Mouse (Mus musculus) CH12.LX (cell line): ENCODE results near the gene Hck. TPM values are rescaled to one million over a fixed set of nuclear protein-coding genes. Genes with fewer than 3 reads are reported as not detected.

ENCODE experiments used
- DNase-seq: peaks from one replicate; pipeline ENCODE4 v3.0.0-alpha.2; 2013; ENCODE audit errors: extremely low read depth
- H3K27ac ChIP-seq: 2 replicates; pipeline ENCODE4 v1.5.1; 2012; ENCODE audit warnings: low read depth, mild to moderate bottlenecking, control low read depth, moderate library complexity; ENCODE audit not compliant: insufficient read depth
- H3K27me3 ChIP-seq: replicated peaks from 2 replicates; pipeline ENCODE3; 2012; ENCODE audit warnings: inconsistent platforms
- H3K36me3 ChIP-seq, 2 experiments: replicated peaks in 1 of 2; 2 replicates each; pipeline versions ENCODE3 to v1.6.1; 2012; ENCODE audit warnings: inconsistent platforms in 1 of 2, low read length in 1 of 2, mild to moderate bottlenecking in 1 of 2, mixed read lengths in 1 of 2, moderate library complexity in 1 of 2; ENCODE audit not compliant: control insufficient read depth in 1 of 2, insufficient read depth in 1 of 2
- H3K4me1 ChIP-seq, 2 experiments: 2 replicates each; pipeline ENCODE4 v1.6.1; 2012; ENCODE audit warnings: inconsistent platforms in 1 of 2, moderate library complexity in 1 of 2; ENCODE audit not compliant: insufficient read depth in 2 of 2, control insufficient read depth in 1 of 2
- H3K4me2 ChIP-seq: 2 replicates; pipeline ENCODE4 v1.6.1; 2012; ENCODE audit warnings: low read depth, mild to moderate bottlenecking, control low read depth; ENCODE audit not compliant: poor library complexity, insufficient read depth, severe bottlenecking
- H3K4me3 ChIP-seq, 3 experiments: fragments of 150-350 bp in 1 of 3; sonication (generic) in 1 of 3; replicated peaks in 1 of 3; 2 replicates each; pipeline versions ENCODE3 to v1.5.1; 2011 to 2012; ENCODE audit warnings: low read depth in 2 of 3, low read length in 2 of 3, mild to moderate bottlenecking in 2 of 3, moderate library complexity in 2 of 3, control low read depth in 1 of 3, improper control_type of control experiment in 1 of 3, inconsistent platforms in 1 of 3, mixed read lengths in 1 of 3; ENCODE audit not compliant: poor library complexity in 1 of 3
- H3K79me2 ChIP-seq: replicated peaks from 2 replicates; pipeline ENCODE4 v1.6.1; 2012; ENCODE audit warnings: mild to moderate bottlenecking, moderate library complexity; ENCODE audit not compliant: control insufficient read depth, poor library complexity, insufficient read depth, severe bottlenecking; ENCODE audit errors: extremely low read depth
- H3K9ac ChIP-seq: 2 replicates; pipeline ENCODE4 v1.6.1; 2012; ENCODE audit warnings: low read depth, mild to moderate bottlenecking, control low read depth, moderate library complexity; ENCODE audit not compliant: insufficient read depth
- H3K9me3 ChIP-seq: replicated peaks from 2 replicates; pipeline ENCODE3; 2012; ENCODE audit warnings: low read length, inconsistent platforms, mixed read lengths
- BHLHE40 ChIP-seq: IDR thresholded peaks from 2 replicates; pipeline ENCODE4 v1.6.1; 2011; ENCODE audit warnings: mild to moderate bottlenecking, low read depth, low read length, improper control_type of control experiment
- CHD1 ChIP-seq: IDR thresholded peaks from 2 replicates; pipeline ENCODE4 v1.6.1; 2012; ENCODE audit warnings: low read depth, low read length, improper control_type of control experiment, inconsistent platforms
- CHD2 ChIP-seq: IDR thresholded peaks from 2 replicates; pipeline ENCODE4 v1.6.1; 2011; ENCODE audit warnings: low read length, improper control_type of control experiment
- E2F4 ChIP-seq: IDR thresholded peaks from 2 replicates; pipeline ENCODE4 v1.6.1; 2011; ENCODE audit warnings: low read depth, low read length, improper control_type of control experiment; ENCODE audit not compliant: insufficient replicate concordance
- ELF1 ChIP-seq: IDR thresholded peaks from 2 replicates; pipeline ENCODE4 v1.6.1; 2014; ENCODE audit warnings: low read depth, mild to moderate bottlenecking, inconsistent platforms, low read length, improper control_type of control experiment
- EP300 ChIP-seq: IDR thresholded peaks from 2 replicates; pipeline ENCODE4 v1.6.1; 2011; ENCODE audit warnings: low read length, improper control_type of control experiment
- ETS1 ChIP-seq: conservative IDR thresholded peaks from 2 replicates; pipeline ENCODE4 v1.6.1; 2012; ENCODE audit warnings: low read depth, mild to moderate bottlenecking, inconsistent platforms, low read length, improper control_type of control experiment, moderate library complexity
- GABPA ChIP-seq: IDR thresholded peaks from 2 replicates; pipeline ENCODE4 v1.6.1; 2012; ENCODE audit warnings: low read depth, low read length, improper control_type of control experiment, inconsistent platforms; ENCODE audit not compliant: insufficient replicate concordance
- HCFC1 ChIP-seq: IDR thresholded peaks from 2 replicates; pipeline ENCODE4 v1.6.1; 2012; ENCODE audit warnings: low read depth, mild to moderate bottlenecking, inconsistent platforms, low read length, improper control_type of control experiment
- IRF4 ChIP-seq: IDR thresholded peaks from 2 replicates; pipeline ENCODE4 v1.6.1; 2014; ENCODE audit warnings: low read depth, mild to moderate bottlenecking, inconsistent platforms, low read length, improper control_type of control experiment
- JUN ChIP-seq: IDR thresholded peaks from 2 replicates; pipeline ENCODE4 v1.6.1; 2011; ENCODE audit warnings: low read depth, mild to moderate bottlenecking, low read length, improper control_type of control experiment, moderate library complexity; ENCODE audit not compliant: insufficient read depth
- KAT2A ChIP-seq: IDR thresholded peaks from 2 replicates; pipeline ENCODE4 v1.6.1; 2012; ENCODE audit warnings: low read length, improper control_type of control experiment, inconsistent platforms; ENCODE audit not compliant: insufficient replicate concordance
- MAZ ChIP-seq: IDR thresholded peaks from 2 replicates; pipeline ENCODE4 v1.6.1; 2012; ENCODE audit warnings: low read depth, mild to moderate bottlenecking, inconsistent platforms, low read length, improper control_type of control experiment, moderate library complexity
- POLR2A ChIP-seq: IDR thresholded peaks from 2 replicates; pipeline ENCODE4 v1.6.1; 2011; ENCODE audit warnings: low read depth, mild to moderate bottlenecking, improper control_type of control experiment, low read length
- POLR2AphosphoS2 ChIP-seq: IDR thresholded peaks from 2 replicates; pipeline ENCODE4 v1.6.1; 2011; ENCODE audit warnings: low read depth, low read length, improper control_type of control experiment
- RAD21 ChIP-seq: IDR thresholded peaks from 2 replicates; pipeline ENCODE4 v1.6.1; 2011; ENCODE audit warnings: low read depth, mild to moderate bottlenecking, low read length, improper control_type of control experiment, moderate library complexity
- RCOR1 ChIP-seq: conservative IDR thresholded peaks from 2 replicates; pipeline ENCODE4 v1.6.1; 2012; ENCODE audit warnings: low read depth, mild to moderate bottlenecking, inconsistent platforms, low read length, improper control_type of control experiment
- SIN3A ChIP-seq: IDR thresholded peaks from 2 replicates; pipeline ENCODE4 v1.6.1; 2012; ENCODE audit warnings: low read length, improper control_type of control experiment, inconsistent platforms
- SMC3 ChIP-seq: IDR thresholded peaks from 2 replicates; pipeline ENCODE4 v1.6.1; 2011; ENCODE audit warnings: low read depth, low read length, improper control_type of control experiment
- TBP ChIP-seq: conservative IDR thresholded peaks from 2 replicates; pipeline ENCODE4 v1.6.1; 2011; ENCODE audit warnings: low read depth, low read length, improper control_type of control experiment
- UBTF ChIP-seq: IDR thresholded peaks from 2 replicates; pipeline ENCODE4 v1.6.1; 2012; ENCODE audit warnings: low read depth, mild to moderate bottlenecking, inconsistent platforms, low read length, improper control_type of control experiment, moderate library complexity
- ZC3H11A ChIP-seq: IDR thresholded peaks from 2 replicates; pipeline ENCODE4 v1.6.1; 2012; ENCODE audit warnings: low read depth, mild to moderate bottlenecking, inconsistent platforms, low read length, improper control_type of control experiment
- ZKSCAN1 ChIP-seq: IDR thresholded peaks from 2 replicates; pipeline ENCODE4 v1.6.1; 2012; ENCODE audit warnings: low read depth, inconsistent platforms, low read length, improper control_type of control experiment, borderline replicate concordance
- ZMIZ1 ChIP-seq: IDR thresholded peaks from 2 replicates; pipeline ENCODE4 v1.6.1; 2012; ENCODE audit warnings: low read depth, mild to moderate bottlenecking, inconsistent platforms, low read length, improper control_type of control experiment
- ZNF384 ChIP-seq: IDR thresholded peaks from 2 replicates; pipeline ENCODE4 v1.6.1; 2012; ENCODE audit warnings: low read depth, low read length, improper control_type of control experiment, inconsistent platforms
- dilution Hi-C: fragments of 300-500 bp; cut with MboI; formaldehyde crosslinking; loops from 2 replicates; pipeline ENCODE4 v1.14.3; 2020; ENCODE audit warnings: low sequenced_read_pairs; ENCODE audit not compliant: extremely low pct_unique_long_range_greater_than_20kb, extremely low pct_ligation_motif_present
- in situ Hi-C: fragments of 300-500 bp; cut with MboI; formaldehyde crosslinking; loops from 3 replicates; pipeline ENCODE4 v1.14.3; 2019; ENCODE audit warnings: low sequenced_read_pairs, low pct_ligation_motif_present, low pct_unique_long_range_greater_than_20kb, mixed read lengths
- polyA plus RNA-seq: library from polyadenylated mRNA; unstranded; fragments of >175 nt; gene quantifications from 2 replicates; pipeline ENCODE4 v1.2.1, GENCODE M21; 2012; ENCODE audit warnings: low read depth; ENCODE audit not compliant: insufficient read length
- total RNA-seq, 2 experiments: library from RNA; depleted of rRNA; stranded (reverse); fragments of 300-350 nt in 1 of 2; fragments of >200 nt in 1 of 2; gene quantifications; 2 replicates each; pipeline ENCODE4 v1.2.3; 2012 to 2014

Hck gene
- total and polyA plus RNA-seq, 3 experiments = 0.08 to 0.68 (median 0.63) TPM

DNA sequence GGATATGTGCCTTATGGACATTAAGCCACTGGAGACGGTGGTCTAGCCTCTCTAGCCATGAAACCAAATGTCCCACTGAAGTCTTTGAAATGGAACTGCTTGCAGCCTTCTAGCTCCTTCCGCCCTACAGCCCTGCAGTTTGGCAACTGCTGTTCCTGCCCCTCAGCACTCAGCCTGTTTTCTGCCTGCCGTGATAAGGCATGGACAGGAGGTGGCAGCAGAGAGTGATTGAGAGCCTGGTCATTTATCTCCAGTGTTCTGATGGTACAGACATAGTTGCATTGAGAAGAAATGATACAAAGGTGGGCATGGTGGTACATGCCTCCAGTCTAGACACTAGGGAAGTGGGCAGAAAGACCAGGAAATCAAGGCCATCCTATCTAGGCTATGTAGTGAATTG, 39.4 kb downstream of the Hck start (continued):
- no peak for TF ChIP-seq TBP
- no peak for TF ChIP-seq IRF4
- TF ChIP-seq ZKSCAN1 = no peak
- TF ChIP-seq BHLHE40 = no peak
- no peak for TF ChIP-seq CHD1
- no peak for TF ChIP-seq EP300
- peak; percentile 6; the same call in 1 of the 2 replicates for TF ChIP-seq ZC3H11A
- no peak for TF ChIP-seq POLR2AphosphoS2
- no peak for TF ChIP-seq POLR2A
- 0 out of 2 replicates have a peak, but pooled peaks have one; percentile 21 for TF ChIP-seq MAZ

DNA sequence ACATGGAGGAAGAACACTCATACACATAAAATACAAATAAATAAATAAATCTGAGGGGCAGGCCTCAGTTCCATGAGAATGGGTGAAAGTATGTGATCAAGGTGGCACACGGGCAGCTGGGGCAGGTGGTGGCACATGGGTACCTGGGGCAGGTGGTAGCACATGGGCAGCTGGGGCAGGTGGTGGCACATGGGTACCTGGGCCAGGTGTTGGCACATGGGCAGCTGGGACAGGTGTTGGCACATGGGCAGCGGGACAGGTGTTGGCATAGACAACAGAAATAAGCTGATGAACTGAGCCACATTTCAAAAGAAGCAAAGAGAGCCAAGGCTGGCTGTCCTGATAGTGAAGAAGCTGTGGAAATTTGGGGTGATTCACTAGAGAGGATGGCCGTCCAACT, 41.5 kb downstream of the Hck start:
- Histone ChIP-seq H3K4me2 (no peak overlapping the region), H3K36me3 (no peaks in the 10 kb centered on the region), H3K79me2 (no peaks in the 10 kb centered on the region), H3K9ac (no peak overlapping the region), H3K4me1 (peaks cover 0 to 16% of the 10 kb centered on the region in 2 experiments; a peak in 2 of 4 replicates), H3K27ac (no peak overlapping the region), H3K27me3 (peaks cover 32% of the 10 kb centered on the region), H3K9me3 (no peaks in the 10 kb centered on the region), H3K4me3 (no peak overlapping the region)
- in situ Hi-C loops (loop anchor here (5.0 to 25.0 kb wide), 4 partner anchors 65 to 438 kb away; no protein-coding TSS in a partner anchor), dilution Hi-C loops (no loop called here)
- TF ChIP-seq RAD21 (no peak), SIN3A (no peak), TBP (no peak), JUN (no peak), UBTF (no peak), EP300 (no peak), ELF1 (no peak)
- no peak for DNase-seq

DNA sequence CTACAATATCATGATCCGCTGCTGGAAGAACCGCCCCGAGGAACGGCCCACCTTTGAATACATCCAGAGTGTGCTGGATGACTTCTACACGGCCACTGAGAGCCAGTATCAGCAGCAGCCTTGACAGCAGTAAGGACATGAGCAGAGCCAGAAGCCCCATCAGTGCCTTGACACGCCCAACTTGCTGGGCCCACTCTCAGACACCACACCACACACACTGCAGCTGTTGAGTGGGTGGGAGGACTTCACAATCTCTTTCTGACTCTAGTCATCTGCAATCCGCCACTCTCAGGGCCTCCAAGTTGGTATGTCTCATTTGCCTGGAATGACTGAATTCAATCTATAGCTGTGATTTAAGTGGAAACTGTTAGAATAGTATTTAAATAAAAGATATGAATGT, 42.8 kb downstream of the Hck start:
- no peaks in the 10 kb centered on the region for H3K9me3 ChIP-seq
- H3K27me3 ChIP-seq = peaks cover 31% of the 10 kb centered on the region
- no peak overlapping the region for H3K27ac ChIP-seq
- no peaks in the 10 kb centered on the region for H3K36me3 ChIP-seq
- in situ Hi-C loops = no loop called here
- no peak for DNase-seq
- H3K4me2 ChIP-seq = no peak overlapping the region
- no peak for TF ChIP-seq SMC3
- no peak for TF ChIP-seq ZC3H11A
- no peak for TF ChIP-seq ETS1
- TF ChIP-seq CHD1 = no peak
- no peak for TF ChIP-seq ZMIZ1
- TF ChIP-seq GABPA = no peak
- TF ChIP-seq TBP = no peak
- TF ChIP-seq RCOR1 = no peak
- no peak for TF ChIP-seq KAT2A
- TF ChIP-seq CHD2 = no peak
- no peak for TF ChIP-seq E2F4
- TF ChIP-seq HCFC1 = no peak
- TF ChIP-seq UBTF = no peak
- TF ChIP-seq BHLHE40 = no peak
- no peak for TF ChIP-seq ZNF384
- TF ChIP-seq RAD21 = no peak
- no peak for TF ChIP-seq ZKSCAN1
- no peak overlapping the region for H3K4me3 ChIP-seq
- dilution Hi-C loops = no loop called here
- no peaks in the 10 kb centered on the region for H3K79me2 ChIP-seq
- peaks cover 0 to 16% of the 10 kb centered on the region in 2 experiments; a peak in 2 of 4 replicates for H3K4me1 ChIP-seq
- H3K9ac ChIP-seq = no peak overlapping the region
